Mouse (Mus musculus): ENCODE measurements around the gene Gm16503.
"Not testable (repeated sequence)": the region's sequence is repeated elsewhere in the genome, so short reads cannot be mapped to it uniquely, and the experiment has no call there.

Gene Gm16503

GRCm38 (mm10) chr4:147539918-147540317, at the start of gene Gm16503:
Gene Gm16503 (plus strand): TSS chr4:147540218.
- DNase-seq (ENCODE audit: low spot score in 2 of 2), result not testable (repeated sequence)

- DNase-seq (ENCODE audit: low spot score in 2 of 2), result not testable (repeated sequence)
These were observed 47.9 kb upstream of the Gm16503 start, which contains the start of gene Zfp982 for GRCm38 (mm10) chr4:147492117-147492516. Gene Zfp982 (plus strand): TSS chr4:147492417.

GRCm38 (mm10) chr4:147498772-147499613, 41.0 kb upstream of the Gm16503 start:
- not testable (repeated sequence) for DNase-seq (ENCODE audit: low spot score in 2 of 2)

- no peak for DNase-seq (ENCODE audit: low spot score in 2 of 2)
These were observed 30.8 kb upstream of the Gm16503 start for GRCm38 (mm10) chr4:147509174-147509573.

GRCm38 (mm10) chr4:147518981-147519380, 21.0 kb upstream of the Gm16503 start:
- no peak for DNase-seq (ENCODE audit: low spot score in 2 of 2)

- DNase-seq (ENCODE audit: low spot score in 2 of 2), result no peak
These were observed 19.9 kb upstream of the Gm16503 start for GRCm38 (mm10) chr4:147520100-147520499.

- DNase-seq (ENCODE audit: low spot score in 2 of 2), result no peak
These were observed 14.9 kb upstream of the Gm16503 start for GRCm38 (mm10) chr4:147525125-147525524.

GRCm38 (mm10) chr4:147530366-147530765, 9.7 kb upstream of the Gm16503 start:
- DNase-seq (ENCODE audit: low spot score in 2 of 2), result no peak

GRCm38 (mm10) chr4:147535916-147536315, 4.1 kb upstream of the Gm16503 start:
- not testable (repeated sequence) for DNase-seq (ENCODE audit: low spot score in 2 of 2)

GRCm38 (mm10) chr4:147537702-147538101, 2.3 kb upstream of the Gm16503 start:
- no peak for DNase-seq (ENCODE audit: low spot score in 2 of 2)

GRCm38 (mm10) chr4:147541105-147541504, 1.1 kb downstream of the Gm16503 start:
- DNase-seq (ENCODE audit: low spot score in 2 of 2), result no peak

- DNase-seq (ENCODE audit: low spot score in 2 of 2), result not testable (repeated sequence)
These were observed 13.1 kb downstream of the Gm16503 start, which contains the start of gene Zfp985 for GRCm38 (mm10) chr4:147553071-147553470. Gene Zfp985 (plus strand): TSS chr4:147553277.

GRCm38 (mm10) chr4:147554361-147554760, 14.3 kb downstream of the Gm16503 start:
- DNase-seq (ENCODE audit: low spot score in 2 of 2), result not testable (repeated sequence)

- DNase-seq (ENCODE audit: low spot score in 2 of 2), result not testable (repeated sequence)
These were observed 16.9 kb downstream of the Gm16503 start for GRCm38 (mm10) chr4:147556921-147557320.

- DNase-seq (ENCODE audit: low spot score in 2 of 2), result not testable (repeated sequence)
These were observed 18.0 kb downstream of the Gm16503 start for GRCm38 (mm10) chr4:147558011-147558410.

GRCm38 (mm10) chr4:147559096-147559495, 19.1 kb downstream of the Gm16503 start:
- DNase-seq (ENCODE audit: low spot score in 2 of 2), result not testable (repeated sequence)

- DNase-seq (ENCODE audit: low spot score in 2 of 2), result no peak
These were observed 25.6 kb downstream of the Gm16503 start for GRCm38 (mm10) chr4:147565426-147566220.

GRCm38 (mm10) chr4:147571156-147571555, 31.1 kb downstream of the Gm16503 start:
- not testable (repeated sequence) for DNase-seq (ENCODE audit: low spot score in 2 of 2)

- not testable (repeated sequence) for DNase-seq (ENCODE audit: low spot score in 2 of 2)
These were observed 39.4 kb downstream of the Gm16503 start for GRCm38 (mm10) chr4:147579371-147579770.

- no peak for DNase-seq (ENCODE audit: low spot score in 2 of 2)
These were observed 46.8 kb downstream of the Gm16503 start for GRCm38 (mm10) chr4:147586511-147587473.
